Mouse (Mus musculus): ENCODE data around the gene Olfr850.

Olfr850 gene

DNA sequence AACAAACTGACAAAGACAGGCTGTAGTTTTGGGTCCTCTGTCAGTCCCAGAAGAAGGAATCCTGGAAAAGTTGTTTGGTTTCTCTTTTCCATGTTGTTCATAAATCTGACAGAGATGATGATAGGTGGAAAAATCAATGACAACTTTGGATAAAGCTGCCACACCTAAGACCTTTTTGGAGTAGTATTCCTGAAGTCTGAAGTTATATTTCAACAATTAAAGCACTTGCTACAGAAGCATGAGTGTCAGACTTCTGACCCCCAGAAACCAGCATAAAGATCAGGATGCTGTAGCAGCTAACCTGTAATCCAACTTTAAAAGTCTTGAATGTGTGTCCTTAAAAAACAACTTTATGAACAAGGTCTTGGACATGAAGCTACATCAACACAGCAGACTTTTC, at the start of gene Olfr850:
TSS of gene Olfr850 (minus strand) at position 101 of the 400 bp plus-strand sequence.
- DNase-seq (ENCODE audit: low spot score) = no peak

DNA sequence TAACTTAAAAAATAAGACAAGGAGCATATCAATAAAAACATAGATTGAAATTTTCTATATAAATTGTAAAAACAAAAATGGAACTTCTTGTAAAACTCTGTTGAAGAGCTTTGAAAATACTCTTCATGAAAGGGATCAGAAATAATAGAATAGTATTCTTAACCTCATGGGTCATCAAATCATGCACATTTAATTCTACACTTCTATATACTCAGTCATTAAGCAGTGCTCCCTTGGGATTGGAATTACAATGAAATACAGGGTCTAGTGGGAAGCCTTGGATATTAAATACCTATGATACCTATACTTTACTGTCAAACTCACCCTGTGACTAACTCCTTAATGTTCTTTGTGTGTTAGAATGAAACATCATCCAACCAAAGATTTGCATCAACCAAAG, 14.9 kb upstream of the Olfr850 start, which contains the start of gene Olfr851:
TSS of gene Olfr851 (plus strand) at position 301 of the 400 bp plus-strand sequence.
- no peak for DNase-seq (ENCODE audit: low spot score)

DNA sequence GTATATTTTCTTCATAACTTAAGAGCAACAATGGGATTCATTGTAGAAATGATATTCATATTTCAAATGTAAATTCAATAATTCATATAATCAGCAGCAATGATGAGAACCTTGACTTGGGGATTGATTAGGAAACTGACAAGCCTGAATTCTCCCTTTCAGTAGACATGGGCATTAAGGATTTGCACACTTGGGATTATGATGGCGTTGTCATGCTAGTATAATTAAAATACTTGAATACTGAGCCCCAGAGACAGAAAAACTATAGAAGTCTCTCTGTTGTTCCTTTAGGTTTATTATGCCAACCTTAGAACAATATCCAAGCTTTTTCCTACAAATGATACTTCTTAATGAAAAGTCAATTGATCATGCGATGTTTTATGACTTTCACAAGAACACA, 38.1 kb downstream of the Olfr850 start, which contains the start of gene Olfr849:
TSS of gene Olfr849 (plus strand) at position 301 of the 400 bp plus-strand sequence.
- no peak for DNase-seq (ENCODE audit: low spot score)
